Mouse (Mus musculus): ENCODE results near the gene Man2a2.

GRCm38 (mm10) chr7:80397986-80398385 lies 26.8 kb upstream of the Man2a2 start:
- TF ChIP-seq CTCF (IDR thresholded peaks at IDR 0.05; ENCODE audit: insufficient read depth, low read length), result no peak
- no peak for TF ChIP-seq POLR2A (IDR thresholded peaks at IDR 0.05; ENCODE audit: borderline replicate concordance, extremely low read depth, low read depth, low read length)
